Mouse (Mus musculus) olfactory bulb, adult 2 months (tissue): ENCODE data around the gene Pdss2.

Experiments
- CTCF ChIP-seq: fragments of 200-500 bp; IDR thresholded peaks from 2 replicates; pipeline ENCODE4 v1.5.1; 2012; ENCODE audit warnings: low read depth, mild to moderate bottlenecking, low read length, moderate library complexity; ENCODE audit not compliant: insufficient read depth
- POLR2A ChIP-seq: fragments of 200-500 bp; IDR thresholded peaks from 2 replicates; pipeline ENCODE4 v1.6.1; 2012; ENCODE audit warnings: mild to moderate bottlenecking, low read depth, low read length, moderate library complexity; ENCODE audit not compliant: insufficient read depth

- TF ChIP-seq CTCF: no peak
- TF ChIP-seq POLR2A: no peak
Observed at GRCm38 (mm10) chr10:43337110-43337509, 115.8 kb downstream of the Pdss2 start.
